Mouse (Mus musculus) C2C12 (cell line): ENCODE results near the gene Kif4.

ENCODE experiments used
- CTCF ChIP-seq: IDR thresholded peaks from one replicate; pipeline ENCODE4 v1.5.1; 2011; ENCODE audit not compliant: control insufficient read depth, insufficient read depth, insufficient read length
- FOSL1 ChIP-seq: IDR thresholded peaks from one replicate; pipeline ENCODE4 v1.8.0; 2011; ENCODE audit warnings: mild to moderate bottlenecking, low read length; ENCODE audit not compliant: poor library complexity, insufficient read depth, severe bottlenecking
- MAX ChIP-seq: IDR thresholded peaks from one replicate; pipeline ENCODE4 v1.6.1; 2011; ENCODE audit warnings: mild to moderate bottlenecking, control low read depth

- TF ChIP-seq CTCF (no peak), MAX (no peak), FOSL1 (no peak)
Observed at GRCm38 (mm10) chrX:100688033-100688370, 62.5 kb downstream of the Kif4 start.
